Mouse (Mus musculus) neural tube, embryonic 12.5 days (tissue): Measurements from ENCODE around the gene Wwtr1. TPM values are rescaled to one million over a fixed set of nuclear protein-coding genes. Genes with fewer than 3 reads are reported as not detected.

Experiments used
- ATAC-seq: fragments of 200-750 bp; cut with Nextera tagmentation; 2 replicates; pipeline ENCODE4 v1.8.0; 2017; ENCODE audit warnings: low read depth, mild to moderate bottlenecking, moderate TSS enrichment, moderate library complexity; ENCODE audit not compliant: low FRiP score
- H3K27ac ChIP-seq: fragments of 300-500 bp; sonication (generic); 2 replicates; pipeline ENCODE4 v1.5.1; 2016
- H3K27me3 ChIP-seq: fragments of 300-500 bp; sonication (generic); replicated peaks from 2 replicates; pipeline ENCODE4 v1.6.1; 2016; ENCODE audit warnings: mild to moderate bottlenecking
- H3K36me3 ChIP-seq: fragments of 300-500 bp; sonication (generic); 2 replicates; pipeline ENCODE4 v1.6.1; 2016; ENCODE audit warnings: mild to moderate bottlenecking
- H3K4me1 ChIP-seq: fragments of 300-500 bp; sonication (generic); 2 replicates; pipeline ENCODE4 v1.6.1; 2016
- H3K4me2 ChIP-seq: fragments of 300-500 bp; sonication (generic); replicated peaks from 2 replicates; pipeline ENCODE4 v1.6.1; 2016; ENCODE audit warnings: mild to moderate bottlenecking
- H3K4me3 ChIP-seq: fragments of 300-500 bp; sonication (generic); 2 replicates; pipeline ENCODE4 v1.5.1; 2016
- H3K9ac ChIP-seq: fragments of 300-500 bp; sonication (generic); 2 replicates; pipeline ENCODE4 v1.6.1; 2016; ENCODE audit warnings: mild to moderate bottlenecking
- H3K9me3 ChIP-seq: fragments of 300-500 bp; sonication (generic); 2 replicates; pipeline ENCODE4 v1.6.1; 2016; ENCODE audit warnings: mild to moderate bottlenecking
- WGBS: fragments of 180-500 bp; shearing (Covaris S2); methylation state at CpG from one replicate; pipeline ENCODE4 v1.1.7; 2016; 5-methylcytosine and 5-hydroxymethylcytosine counted together
- polyA plus RNA-seq: library from polyadenylated mRNA; unstranded; fragments of >200 nt; fragmentation: Nextera tagmentation; extraction: Ambion mirVana; gene quantifications from 2 replicates; pipeline ENCODE4 v1.2.1, GENCODE M21; 2016

The Wwtr1 gene
- polyA plus RNA-seq, 1 experiment from 2014 or later: 11.0 TPM

DNA sequence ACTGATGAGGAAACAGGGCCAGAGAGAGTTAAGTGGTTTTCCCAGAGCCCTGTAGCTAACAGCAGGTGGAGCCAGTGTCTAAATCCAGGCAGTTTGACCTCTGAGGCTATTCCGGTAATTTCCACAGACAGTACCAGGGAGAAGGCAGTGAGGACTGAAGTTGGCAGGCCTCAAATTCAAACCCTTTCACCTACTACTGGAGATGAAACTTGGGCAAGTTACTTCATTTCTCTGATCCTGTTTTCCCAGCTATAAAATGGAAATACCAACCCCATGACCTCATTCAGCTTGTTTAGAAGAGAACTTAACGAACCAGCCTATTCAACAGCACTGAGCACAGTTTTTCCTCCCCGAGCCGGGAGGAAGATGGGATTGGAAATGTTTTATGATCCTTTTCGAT is 105.4 kb downstream of the Wwtr1 start:
- 5% methylated on average over 5 of the region's 5 CpGs for WGBS
- peak; percentile 57 for ATAC-seq
- no peaks in the 10 kb centered on the region for H3K9me3 ChIP-seq

GRCm38 (mm10) chr3:57469325-57469724 is 106.4 kb downstream of the Wwtr1 start:
- no peaks in the 10 kb centered on the region for H3K27me3 ChIP-seq
- peaks cover 16% of the 10 kb centered on the region for H3K4me1 ChIP-seq
- H3K9ac ChIP-seq: no peak overlapping the region
- H3K4me2 ChIP-seq: no peak overlapping the region
- ATAC-seq: no peak
- H3K27ac ChIP-seq: no peak overlapping the region
- H3K4me3 ChIP-seq: no peak overlapping the region
- WGBS: 94% methylated on average over 3 of the region's 3 CpGs
- no peaks in the 10 kb centered on the region for H3K9me3 ChIP-seq
- H3K36me3 ChIP-seq: no peaks in the 10 kb centered on the region

More for the DNA sequence above, 105.4 kb downstream of the Wwtr1 start:
- H3K9ac ChIP-seq: no peak overlapping the region
- no peak overlapping the region for H3K27ac ChIP-seq
- peaks cover 16% of the 10 kb centered on the region for H3K4me1 ChIP-seq
- H3K4me2 ChIP-seq: no peak overlapping the region
- H3K36me3 ChIP-seq: no peaks in the 10 kb centered on the region
- no peaks in the 10 kb centered on the region for H3K27me3 ChIP-seq
- no peak overlapping the region for H3K4me3 ChIP-seq

DNA sequence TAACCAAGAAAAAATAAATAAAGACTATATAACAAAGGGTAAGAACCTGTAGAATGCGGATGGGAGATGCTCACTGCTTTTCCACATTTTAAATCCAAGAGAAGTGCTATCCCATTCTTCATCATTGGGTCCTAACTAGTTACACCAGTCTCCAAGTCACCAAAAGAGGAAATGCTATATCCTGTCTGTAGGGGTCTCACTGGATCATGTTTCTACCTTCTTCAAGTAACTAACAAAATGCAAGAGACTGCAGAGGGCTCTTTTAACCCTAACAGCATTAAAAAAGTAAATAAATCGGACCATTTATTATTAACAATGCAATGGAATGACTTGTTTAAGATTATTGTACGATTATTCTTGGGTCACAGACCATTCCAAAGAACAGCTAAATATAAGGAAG is 109.4 kb downstream of the Wwtr1 start:
- Histone ChIP-seq H3K4me1 (peaks cover 1% of the 10 kb centered on the region), H3K4me2 (no peak overlapping the region), H3K27ac (no peak overlapping the region), H3K27me3 (no peaks in the 10 kb centered on the region), H3K4me3 (no peak overlapping the region), H3K9me3 (no peaks in the 10 kb centered on the region), H3K9ac (no peak overlapping the region), H3K36me3 (no peaks in the 10 kb centered on the region)
- no peak for ATAC-seq
- WGBS: 76% methylated on average over 3 of the region's 3 CpGs

DNA sequence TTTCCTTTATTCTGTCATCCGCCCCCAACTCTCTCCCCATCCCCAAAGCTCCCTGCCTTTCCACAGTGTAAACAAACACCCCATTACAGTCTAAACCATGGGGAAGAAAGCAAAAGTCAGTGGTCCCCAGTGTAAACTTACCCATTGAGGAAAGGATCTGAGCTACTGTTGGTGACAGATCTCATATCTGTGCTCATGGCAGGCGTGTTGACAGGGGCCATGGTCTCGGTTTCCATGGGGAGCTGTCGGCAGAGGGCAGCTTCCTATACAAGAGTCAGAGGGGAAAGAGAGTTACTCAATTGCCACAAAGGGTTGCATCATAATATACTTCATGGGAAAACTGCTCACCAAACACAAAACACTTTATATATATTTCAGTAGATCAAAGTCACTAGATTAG is 112.4 kb downstream of the Wwtr1 start:
- no peak overlapping the region for H3K9ac ChIP-seq
- no peak overlapping the region for H3K27ac ChIP-seq
- ATAC-seq: no peak
- WGBS: 89% methylated on average over 4 of the region's 4 CpGs
- H3K36me3 ChIP-seq: no peaks in the 10 kb centered on the region
- no peaks in the 10 kb centered on the region for H3K27me3 ChIP-seq
- no peaks in the 10 kb centered on the region for H3K4me1 ChIP-seq
- H3K4me3 ChIP-seq: no peak overlapping the region
- H3K9me3 ChIP-seq: no peaks in the 10 kb centered on the region
- no peak overlapping the region for H3K4me2 ChIP-seq

DNA sequence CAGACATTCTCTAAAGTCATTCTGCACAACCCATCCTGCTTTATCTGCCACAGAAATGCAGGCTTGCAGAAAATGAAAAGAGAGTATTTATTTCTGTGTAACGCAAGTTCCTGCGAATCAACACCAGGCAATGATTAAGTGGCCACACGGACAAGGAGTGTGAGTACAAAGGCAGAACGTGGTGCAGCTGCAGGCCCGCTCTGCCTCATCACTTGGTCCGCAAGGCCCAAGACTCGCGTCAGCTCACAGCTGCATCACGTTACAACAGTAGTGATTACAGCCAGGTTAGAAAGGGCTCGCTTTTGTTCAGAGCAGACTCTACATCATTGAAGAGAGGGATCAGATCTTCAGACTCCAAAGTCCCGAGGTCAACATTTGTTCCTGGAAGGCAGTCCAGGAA is 117.1 kb downstream of the Wwtr1 start:
- Histone ChIP-seq H3K27ac (no peak overlapping the region), H3K9ac (no peak overlapping the region), H3K27me3 (no peaks in the 10 kb centered on the region), H3K4me1 (no peaks in the 10 kb centered on the region), H3K4me2 (no peak overlapping the region), H3K36me3 (no peaks in the 10 kb centered on the region), H3K4me3 (no peak overlapping the region), H3K9me3 (no peaks in the 10 kb centered on the region)
- no peak for ATAC-seq
- 72% methylated on average over 11 of the region's 11 CpGs for WGBS

DNA sequence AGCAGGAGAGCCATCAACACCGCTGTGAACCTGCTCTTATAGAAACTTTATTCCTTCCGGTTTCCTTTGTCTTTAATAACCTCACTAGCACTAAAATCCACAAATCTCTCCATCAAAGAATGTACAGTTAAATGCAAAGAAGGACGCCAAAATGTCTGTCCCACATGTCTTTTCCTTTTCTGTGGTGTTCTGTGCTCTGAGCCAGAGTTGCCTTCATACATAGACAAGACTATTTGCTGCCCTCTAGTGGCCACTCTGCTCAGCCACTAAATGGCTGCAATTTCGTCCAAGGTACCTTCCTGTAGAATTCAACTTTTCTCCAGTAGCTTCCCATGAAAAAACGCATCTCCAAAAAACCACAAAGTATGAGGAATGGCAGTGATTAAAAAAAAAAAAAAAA is 127.3 kb downstream of the Wwtr1 start:
- ATAC-seq: peak; percentile 76

DNA sequence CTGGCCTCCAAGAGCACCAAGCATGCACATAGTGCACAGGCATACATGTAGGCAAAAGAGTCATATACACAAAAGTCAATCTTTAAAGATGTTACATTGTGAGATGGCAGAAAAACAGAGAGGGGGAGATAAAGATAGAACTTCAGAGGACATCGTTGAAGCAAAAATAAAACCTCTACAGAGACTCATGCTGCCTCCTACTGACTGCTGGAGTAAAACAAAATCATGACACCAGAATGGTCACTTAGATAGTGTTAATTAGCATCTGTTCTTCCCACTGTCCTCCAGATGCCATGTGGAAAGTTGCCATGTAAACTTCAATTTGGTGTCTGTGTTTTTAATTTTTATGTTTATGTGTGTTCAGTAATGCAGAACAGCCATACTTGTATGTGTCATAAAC is 127.8 kb downstream of the Wwtr1 start:
- H3K4me3 ChIP-seq: no peak overlapping the region
- no peak overlapping the region for H3K9ac ChIP-seq
- no peak overlapping the region for H3K27ac ChIP-seq
- H3K9me3 ChIP-seq: no peaks in the 10 kb centered on the region
- H3K27me3 ChIP-seq: no peaks in the 10 kb centered on the region
- H3K4me1 ChIP-seq: no peaks in the 10 kb centered on the region
- no peaks in the 10 kb centered on the region for H3K36me3 ChIP-seq
- no peak overlapping the region for H3K4me2 ChIP-seq
- no peak for ATAC-seq
- WGBS: 55% methylated on average over 1 of the region's 1 CpGs

More for the DNA sequence above, 127.3 kb downstream of the Wwtr1 start:
- H3K4me2 ChIP-seq: no peak overlapping the region
- H3K4me3 ChIP-seq: no peak overlapping the region
- no peaks in the 10 kb centered on the region for H3K27me3 ChIP-seq
- H3K36me3 ChIP-seq: no peaks in the 10 kb centered on the region
- WGBS: 32% methylated on average over 5 of the region's 5 CpGs
- no peak overlapping the region for H3K27ac ChIP-seq
- H3K9me3 ChIP-seq: no peaks in the 10 kb centered on the region
- no peak overlapping the region for H3K9ac ChIP-seq
- H3K4me1 ChIP-seq: no peaks in the 10 kb centered on the region

DNA sequence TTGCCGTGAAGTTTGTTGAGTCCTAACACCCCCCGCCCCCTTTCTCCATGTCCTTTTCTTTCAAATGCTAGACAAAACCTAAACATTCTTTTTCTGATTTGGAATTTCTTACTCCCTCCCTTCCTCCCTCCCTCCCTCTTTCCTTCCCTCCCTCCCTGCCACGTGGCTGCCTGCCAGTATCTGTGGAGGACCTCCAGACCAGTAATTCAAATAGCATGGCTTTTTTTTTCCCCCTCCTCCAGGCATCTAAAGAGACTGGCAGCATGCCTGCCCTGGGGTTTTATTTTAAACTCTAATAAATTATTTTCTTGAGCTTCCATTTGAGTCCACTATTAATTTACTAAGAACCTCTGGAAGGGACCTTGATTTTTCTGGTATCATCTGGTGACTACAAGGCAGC is 130.0 kb downstream of the Wwtr1 start:
- Histone ChIP-seq H3K4me1 (no peaks in the 10 kb centered on the region), H3K4me3 (no peak overlapping the region), H3K27ac (no peak overlapping the region), H3K9me3 (no peaks in the 10 kb centered on the region), H3K4me2 (no peak overlapping the region), H3K27me3 (no peaks in the 10 kb centered on the region), H3K36me3 (no peaks in the 10 kb centered on the region), H3K9ac (no peak overlapping the region)
- 64% methylated on average over 3 of the region's 3 CpGs for WGBS
- ATAC-seq: no peak

- no peaks in the 10 kb centered on the region for H3K9me3 ChIP-seq
- H3K9ac ChIP-seq: no peak overlapping the region
- no peak overlapping the region for H3K4me3 ChIP-seq
- H3K36me3 ChIP-seq: no peaks in the 10 kb centered on the region
- H3K27me3 ChIP-seq: no peaks in the 10 kb centered on the region
- H3K27ac ChIP-seq: no peak overlapping the region
- no peaks in the 10 kb centered on the region for H3K4me1 ChIP-seq
- ATAC-seq: no peak
- no peak overlapping the region for H3K4me2 ChIP-seq
- 83% methylated on average over 3 of the region's 3 CpGs for WGBS
These were observed 134.8 kb downstream of the Wwtr1 start for GRCm38 (mm10) chr3:57440956-57441355.

DNA sequence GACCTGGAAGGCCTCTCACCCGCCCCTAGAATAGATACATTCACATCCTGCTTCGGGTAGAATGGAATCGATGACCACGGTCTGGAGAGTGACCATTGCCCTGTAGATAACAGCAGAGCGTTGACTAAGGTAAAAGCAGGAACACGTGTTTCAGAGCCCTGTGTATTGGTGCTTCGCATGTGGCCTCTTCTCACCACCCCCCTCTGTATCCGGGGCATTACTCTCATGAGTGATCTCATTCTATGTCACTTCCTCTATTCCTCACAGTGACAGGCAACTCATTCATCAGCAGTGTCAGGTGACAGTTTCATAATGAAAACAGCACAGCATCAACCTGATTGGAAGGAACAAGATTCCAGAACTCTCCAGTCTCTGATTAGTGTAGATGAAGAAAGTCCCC is 140.3 kb downstream of the Wwtr1 start:
- Histone ChIP-seq H3K4me2 (no peak overlapping the region), H3K9me3 (no peaks in the 10 kb centered on the region), H3K36me3 (no peaks in the 10 kb centered on the region), H3K27me3 (no peaks in the 10 kb centered on the region), H3K9ac (no peak overlapping the region), H3K4me3 (no peak overlapping the region), H3K4me1 (no peaks in the 10 kb centered on the region), H3K27ac (no peak overlapping the region)
- ATAC-seq: no peak
- WGBS: 89% methylated on average over 8 of the region's 8 CpGs

- ATAC-seq: no peak
- H3K27ac ChIP-seq: no peak overlapping the region
- no peak overlapping the region for H3K4me3 ChIP-seq
These were observed 144.0 kb downstream of the Wwtr1 start for GRCm38 (mm10) chr3:57431706-57432105.

GRCm38 (mm10) chr3:57429486-57429885 is 146.2 kb downstream of the Wwtr1 start:
- 76% methylated on average over 4 of the region's 4 CpGs for WGBS
- H3K4me1 ChIP-seq: no peaks in the 10 kb centered on the region
- no peaks in the 10 kb centered on the region for H3K36me3 ChIP-seq

More at GRCm38 (mm10) chr3:57431706-57432105, 144.0 kb downstream of the Wwtr1 start:
- H3K9ac ChIP-seq: no peak overlapping the region
- H3K4me2 ChIP-seq: no peak overlapping the region
- no peaks in the 10 kb centered on the region for H3K36me3 ChIP-seq
- no peaks in the 10 kb centered on the region for H3K27me3 ChIP-seq
- H3K9me3 ChIP-seq: no peaks in the 10 kb centered on the region
- 80% methylated on average over 3 of the region's 3 CpGs for WGBS
- H3K4me1 ChIP-seq: no peaks in the 10 kb centered on the region

GRCm38 (mm10) chr3:57428682-57429464 is 146.8 kb downstream of the Wwtr1 start:
- no peak overlapping the region for H3K4me2 ChIP-seq
- H3K36me3 ChIP-seq: no peaks in the 10 kb centered on the region
- no peaks in the 10 kb centered on the region for H3K4me1 ChIP-seq
- no peak overlapping the region for H3K4me3 ChIP-seq
- H3K27me3 ChIP-seq: no peaks in the 10 kb centered on the region
- H3K9ac ChIP-seq: no peak overlapping the region
- 43% methylated on average over 5 of the region's 5 CpGs for WGBS
- no peaks in the 10 kb centered on the region for H3K9me3 ChIP-seq
- no peak overlapping the region for H3K27ac ChIP-seq
- no peak for ATAC-seq

More at GRCm38 (mm10) chr3:57429486-57429885, 146.2 kb downstream of the Wwtr1 start:
- no peaks in the 10 kb centered on the region for H3K9me3 ChIP-seq
- no peaks in the 10 kb centered on the region for H3K27me3 ChIP-seq
- no peak overlapping the region for H3K4me3 ChIP-seq
- H3K27ac ChIP-seq: no peak overlapping the region
- H3K4me2 ChIP-seq: no peak overlapping the region
- ATAC-seq: no peak
- H3K9ac ChIP-seq: no peak overlapping the region
